Comparison of ENCODE assay signal across 36 mouse cellular contexts in the genomic region with DNA sequence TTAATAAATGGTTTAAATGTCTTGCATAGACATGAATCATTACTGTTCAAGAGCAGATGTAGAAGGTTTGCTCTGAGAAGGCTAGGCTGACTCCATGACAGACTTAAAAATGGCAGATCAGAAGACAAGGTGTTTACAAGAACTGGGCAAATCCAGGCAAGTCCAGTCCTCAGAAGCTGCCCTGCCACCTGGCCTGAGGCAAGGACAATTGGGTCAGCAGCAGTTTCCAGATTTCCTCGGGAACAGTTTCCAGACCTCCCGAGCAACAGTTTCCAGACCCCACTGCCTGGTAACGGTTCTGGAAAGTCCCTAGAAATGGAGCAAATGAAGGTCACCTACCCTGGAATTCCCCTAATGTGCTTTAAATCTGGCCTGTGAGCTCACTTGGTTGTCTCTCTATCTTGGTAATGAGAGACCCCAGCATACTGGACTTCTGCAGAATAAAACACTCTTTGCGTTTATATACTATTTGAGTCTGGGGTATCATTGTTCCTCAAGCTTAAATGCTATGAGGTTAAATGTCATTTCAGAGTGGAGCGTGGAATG. TPM values are rescaled to one million over a fixed set of nuclear protein-coding genes. Genes with fewer than 3 reads are reported as not detected.
"Had no signal": no experiment of that assay in that cellular context is flagged by ENCODE, and none has a peak within 500 bp of the region (broad histone marks: within the 10 kb centered on the region; RNA-seq: fewer than 3 reads in every experiment).

No protein-coding gene starts in this region.

- H3K4me3 ChIP-seq: heart, adult 2 months; heart, embryonic 13.5 days; heart, embryonic 15.5 days; hindbrain, embryonic 13.5 days; hindbrain, embryonic 15.5 days; kidney, embryonic 15.5 days; layer of hippocampus, adult 2 months; left cerebral cortex, adult 2 months; limb, embryonic 10.5 days; limb, embryonic 12.5 days had no signal

- H3K4me1 ChIP-seq: heart, embryonic 15.5 days; hindbrain, embryonic 13.5 days; hindbrain, embryonic 15.5 days; kidney, embryonic 15.5 days; limb, embryonic 10.5 days; limb, embryonic 12.5 days had no signal

- H3K36me3 ChIP-seq: heart, embryonic 13.5 days; heart, embryonic 15.5 days; hindbrain, embryonic 13.5 days; hindbrain, embryonic 15.5 days; kidney, embryonic 15.5 days; limb, embryonic 10.5 days; limb, embryonic 12.5 days had no signal

- H3K9me3 ChIP-seq: heart, embryonic 13.5 days; heart, embryonic 15.5 days; hindbrain, embryonic 13.5 days; hindbrain, embryonic 15.5 days; kidney, embryonic 15.5 days; limb, embryonic 10.5 days; limb, embryonic 12.5 days had no signal

- H3K9ac ChIP-seq: heart, embryonic 13.5 days; heart, embryonic 15.5 days; hindbrain, embryonic 13.5 days; hindbrain, embryonic 15.5 days; kidney, embryonic 15.5 days; limb, embryonic 12.5 days; liver, embryonic 14.5 days had no signal

- H3K27ac ChIP-seq: heart, adult 2 months; heart, embryonic 13.5 days; heart, embryonic 15.5 days; hindbrain, embryonic 13.5 days; hindbrain, embryonic 15.5 days; hindbrain, postnatal 0 days; kidney, embryonic 15.5 days; kidney, postnatal 0 days; layer of hippocampus, adult 2 months; left cerebral cortex, adult 2 months; limb, embryonic 10.5 days; limb, embryonic 12.5 days; liver, embryonic 14.5 days had no signal

- DNase-seq: gastrocnemius, postnatal 14 days; gastrocnemius, postnatal 36 days; heart, adult 11 months; heart, adult 2 months; heart, postnatal 14 days; heart, postnatal 36 days; kidney, adult 11 months; kidney, adult 2 months; kidney, adult 9 months; kidney, postnatal 14 days; kidney, postnatal 4 days; liver had no signal

- H3K27me3 ChIP-seq: heart, embryonic 13.5 days; heart, embryonic 15.5 days; hindbrain, embryonic 13.5 days; hindbrain, embryonic 15.5 days; kidney, embryonic 15.5 days; limb, embryonic 12.5 days had no signal

- H3K4me2 ChIP-seq: heart, embryonic 11.5 days; heart, embryonic 13.5 days; heart, embryonic 15.5 days; hindbrain, embryonic 13.5 days; hindbrain, embryonic 15.5 days; kidney, embryonic 15.5 days; limb, embryonic 12.5 days; liver, embryonic 11.5 days had no signal

- ATAC-seq: hindbrain, postnatal 0 days; intestine, embryonic 16.5 days had no signal

RNA-seq across cellular contexts. Expression of gene Esr2, which starts 32.4 kb away (rescaled TPM):
- total RNA-seq: gastrocnemius, postnatal 14 days; heart, adult 2 months; heart, postnatal 14 days; heart, postnatal 36 days; hematopoietic stem cell, adult 5-6 weeks had no signal
- polyA plus RNA-seq: intestine, embryonic 14.5 days had no signal

RNA-seq across cellular contexts. Expression of gene Tex21, which starts 37.0 kb away (rescaled TPM):
- total RNA-seq: gastrocnemius, adult 18-20 months; gastrocnemius, adult 8-10 months; gastrocnemius, postnatal 14 days; gastrocnemius, postnatal 36 days; heart, adult 2 months; heart, postnatal 14 days; heart, postnatal 36 days; hematopoietic stem cell, adult 5-6 weeks; hindbrain, postnatal 0 days; layer of hippocampus, adult 2 months; layer of hippocampus, postnatal 10 days; layer of hippocampus, postnatal 25 days; left cerebral cortex, adult 2 months; left cerebral cortex, postnatal 14 days; left cerebral cortex, postnatal 36 days had no signal
- polyA plus RNA-seq: heart, adult 2 months; heart, embryonic 11.5 days; heart, embryonic 15.5 days; hindbrain, embryonic 11.5 days; hindbrain, embryonic 15.5 days; hindbrain, postnatal 0 days; intestine, embryonic 14.5 days; kidney, embryonic 15.5 days; limb, embryonic 10.5 days; limb, embryonic 12.5 days; liver, embryonic 11.5 days had no signal
